Mouse (Mus musculus) hindbrain, embryonic 15.5 days (tissue): ENCODE measurements around the gene Arap1. TPM values are rescaled to one million over a fixed set of nuclear protein-coding genes. Genes with fewer than 3 reads are reported as not detected.

Experiments used
- ATAC-seq: fragments of 200-750 bp; cut with Nextera tagmentation; 2 replicates; pipeline ENCODE4 v1.8.0; 2017; ENCODE audit warnings: low read depth, moderate number of reproducible peaks, moderate TSS enrichment; ENCODE audit not compliant: low FRiP score
- H3K27ac ChIP-seq: fragments of 300-500 bp; sonication (generic); replicated peaks from 2 replicates; pipeline ENCODE4 v1.5.1; 2015; ENCODE audit warnings: mild to moderate bottlenecking, inconsistent platforms
- H3K27me3 ChIP-seq: fragments of 300-500 bp; sonication (generic); 2 replicates; pipeline ENCODE4 v1.6.1; 2015; ENCODE audit warnings: control low read depth, inconsistent platforms
- H3K36me3 ChIP-seq: fragments of 300-500 bp; sonication (generic); 2 replicates; pipeline ENCODE4 v1.6.1; 2015; ENCODE audit warnings: control low read depth, inconsistent platforms
- H3K4me1 ChIP-seq: fragments of 300-500 bp; sonication (generic); replicated peaks from 2 replicates; pipeline ENCODE4 v1.6.1; 2015; ENCODE audit warnings: control low read depth, inconsistent platforms
- H3K4me2 ChIP-seq: fragments of 300-500 bp; sonication (generic); 2 replicates; pipeline ENCODE4 v1.6.1; 2015; ENCODE audit warnings: moderate library complexity, mild to moderate bottlenecking, inconsistent platforms
- H3K4me3 ChIP-seq: fragments of 300-500 bp; sonication (generic); 2 replicates; pipeline ENCODE4 v1.5.1; 2015; ENCODE audit warnings: mild to moderate bottlenecking, inconsistent platforms
- H3K9ac ChIP-seq: fragments of 300-500 bp; sonication (generic); 2 replicates; pipeline ENCODE4 v1.6.1; 2015; ENCODE audit warnings: inconsistent platforms
- H3K9me3 ChIP-seq: fragments of 300-500 bp; sonication (generic); 2 replicates; pipeline ENCODE4 v1.6.1; 2016; ENCODE audit warnings: control low read depth, inconsistent platforms
- WGBS: fragments of 180-500 bp; shearing (Covaris S2); methylation state at CpG from one replicate; pipeline ENCODE4 v1.1.7; 2015; 5-methylcytosine and 5-hydroxymethylcytosine counted together
- polyA plus RNA-seq: library from polyadenylated mRNA; unstranded; fragments of >200 nt; fragmentation: Nextera tagmentation; extraction: Ambion mirVana; gene quantifications from 2 replicates; pipeline ENCODE4 v1.2.1, GENCODE M21; 2015

Arap1 gene
- polyA plus RNA-seq, 1 experiment from 2014 or later: 10.6 TPM

DNA sequence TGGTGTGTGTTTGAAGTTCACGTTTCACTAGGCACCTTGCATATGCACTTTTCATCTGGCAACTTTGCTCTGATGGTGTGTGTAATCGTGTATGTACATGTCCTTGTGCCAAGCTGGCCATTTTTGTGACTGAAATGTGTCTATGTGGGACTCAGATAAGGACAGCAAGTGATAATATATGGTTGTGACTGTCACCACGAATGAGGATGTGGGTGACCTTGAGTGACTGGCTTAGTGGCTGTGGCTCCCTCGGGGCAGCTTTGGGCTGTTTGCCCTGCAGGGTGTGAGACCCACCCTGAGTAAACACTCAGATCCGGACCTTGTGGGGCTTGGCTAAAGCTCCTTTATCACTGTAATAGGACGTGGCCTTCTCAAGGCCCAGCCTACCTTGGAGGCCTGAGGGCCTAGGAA lies 31.3 kb upstream of the Arap1 start:
- no peaks in the 10 kb centered on the region for H3K9me3 ChIP-seq
- H3K4me2 ChIP-seq: no peak overlapping the region
- H3K27ac ChIP-seq: no peak overlapping the region
- no peak for ATAC-seq
- H3K9ac ChIP-seq: no peak overlapping the region
- H3K4me3 ChIP-seq: no peak overlapping the region
- peaks cover 11% of the 10 kb centered on the region for H3K4me1 ChIP-seq
- H3K36me3 ChIP-seq: no peaks in the 10 kb centered on the region
- peaks cover 5% of the 10 kb centered on the region; the same call in 1 of the 2 replicates for H3K27me3 ChIP-seq
- WGBS: 67% methylated on average over 6 of the region's 6 CpGs

DNA sequence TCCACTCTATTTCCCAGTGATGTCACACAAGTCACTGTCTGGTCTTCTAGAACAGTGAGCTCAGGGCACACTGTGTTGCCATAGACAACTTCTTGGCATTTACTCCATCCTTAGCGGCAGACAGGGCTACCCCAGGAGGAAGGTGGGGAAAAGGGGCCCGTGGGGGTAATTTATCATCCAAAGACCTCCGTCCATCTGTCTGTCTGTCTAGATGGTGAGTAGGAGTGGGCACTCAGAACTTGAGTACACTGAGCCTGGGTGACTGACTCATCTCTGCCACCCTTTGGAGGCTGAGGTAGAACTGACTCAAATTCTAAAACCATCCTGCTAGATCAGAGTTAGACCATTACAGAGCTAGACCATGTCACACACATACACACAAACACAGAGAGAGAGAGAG lies 30.9 kb upstream of the Arap1 start, which contains the start of gene Stard10:
Gene Stard10 (plus strand): TSS at position 73 of the 400 bp plus-strand sequence.
- no peaks in the 10 kb centered on the region for H3K36me3 ChIP-seq
- H3K4me1 ChIP-seq: peaks cover 15% of the 10 kb centered on the region
- no peak within 1 kb of the TSS for H3K4me2 ChIP-seq
- peaks cover 7% of the 10 kb centered on the region for H3K27me3 ChIP-seq
- no peak within 1 kb of the TSS for H3K4me3 ChIP-seq
- no peak for ATAC-seq
- H3K9me3 ChIP-seq: no peaks in the 10 kb centered on the region
- no peak within 1 kb of the TSS for H3K27ac ChIP-seq
- 73% methylated on average over 3 of the region's 3 CpGs for WGBS
- H3K9ac ChIP-seq: no peak within 1 kb of the TSS

DNA sequence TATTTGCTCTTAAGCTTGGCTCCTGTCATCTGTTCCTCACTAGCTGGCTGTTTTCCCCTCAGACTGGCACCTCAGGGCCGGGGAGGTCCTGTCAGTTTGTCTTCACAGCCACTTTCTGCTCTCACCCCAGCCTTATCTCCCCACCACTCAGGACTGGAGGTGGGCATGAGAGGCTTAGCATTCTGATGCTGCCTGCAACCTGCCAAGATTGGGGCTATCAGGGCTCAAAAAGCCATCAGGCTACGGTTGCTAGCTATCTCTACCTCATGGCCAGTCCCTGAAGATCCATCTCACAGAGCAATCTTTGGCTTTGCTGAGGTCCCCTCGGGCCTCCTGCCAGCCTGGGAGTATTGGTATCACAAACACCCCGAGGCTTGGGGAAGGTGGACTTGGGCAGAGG lies 29.0 kb upstream of the Arap1 start:
- WGBS: 72% methylated on average over 4 of the region's 4 CpGs
- Histone ChIP-seq H3K4me2 (no peak overlapping the region), H3K9me3 (no peaks in the 10 kb centered on the region), H3K4me1 (peaks cover 23% of the 10 kb centered on the region), H3K9ac (no peak overlapping the region), H3K36me3 (no peaks in the 10 kb centered on the region), H3K27me3 (peaks cover 10% of the 10 kb centered on the region), H3K27ac (no peak overlapping the region), H3K4me3 (no peak overlapping the region)
- ATAC-seq: no peak

DNA sequence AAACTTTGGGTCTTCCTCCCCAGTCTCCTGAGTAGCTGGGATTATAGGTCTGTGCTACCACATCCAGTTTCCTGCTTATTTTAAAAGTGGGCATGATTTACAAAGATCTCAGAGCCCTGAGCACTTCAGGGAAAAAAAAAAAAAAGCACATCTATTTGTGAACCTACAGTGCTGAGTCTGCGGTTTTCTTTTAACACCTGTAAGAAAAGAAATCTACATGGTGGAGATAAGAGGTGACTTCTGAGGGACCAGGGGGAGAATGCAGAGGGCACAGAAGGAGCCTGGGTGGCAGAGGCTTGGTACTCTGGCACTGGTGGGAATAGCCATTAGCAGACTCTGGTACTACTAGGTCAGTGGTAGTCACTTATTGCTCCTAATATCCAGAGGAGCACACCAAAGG lies 28.1 kb upstream of the Arap1 start:
- H3K4me3 ChIP-seq: no peak overlapping the region
- no peak for ATAC-seq
- no peaks in the 10 kb centered on the region for H3K9me3 ChIP-seq
- peaks cover 23% of the 10 kb centered on the region for H3K4me1 ChIP-seq
- no peak overlapping the region for H3K9ac ChIP-seq
- H3K4me2 ChIP-seq: no peak overlapping the region
- H3K36me3 ChIP-seq: no peaks in the 10 kb centered on the region
- no peak overlapping the region for H3K27ac ChIP-seq
- WGBS: 93% methylated on average over 1 of the region's 1 CpGs
- peaks cover 10% of the 10 kb centered on the region for H3K27me3 ChIP-seq

DNA sequence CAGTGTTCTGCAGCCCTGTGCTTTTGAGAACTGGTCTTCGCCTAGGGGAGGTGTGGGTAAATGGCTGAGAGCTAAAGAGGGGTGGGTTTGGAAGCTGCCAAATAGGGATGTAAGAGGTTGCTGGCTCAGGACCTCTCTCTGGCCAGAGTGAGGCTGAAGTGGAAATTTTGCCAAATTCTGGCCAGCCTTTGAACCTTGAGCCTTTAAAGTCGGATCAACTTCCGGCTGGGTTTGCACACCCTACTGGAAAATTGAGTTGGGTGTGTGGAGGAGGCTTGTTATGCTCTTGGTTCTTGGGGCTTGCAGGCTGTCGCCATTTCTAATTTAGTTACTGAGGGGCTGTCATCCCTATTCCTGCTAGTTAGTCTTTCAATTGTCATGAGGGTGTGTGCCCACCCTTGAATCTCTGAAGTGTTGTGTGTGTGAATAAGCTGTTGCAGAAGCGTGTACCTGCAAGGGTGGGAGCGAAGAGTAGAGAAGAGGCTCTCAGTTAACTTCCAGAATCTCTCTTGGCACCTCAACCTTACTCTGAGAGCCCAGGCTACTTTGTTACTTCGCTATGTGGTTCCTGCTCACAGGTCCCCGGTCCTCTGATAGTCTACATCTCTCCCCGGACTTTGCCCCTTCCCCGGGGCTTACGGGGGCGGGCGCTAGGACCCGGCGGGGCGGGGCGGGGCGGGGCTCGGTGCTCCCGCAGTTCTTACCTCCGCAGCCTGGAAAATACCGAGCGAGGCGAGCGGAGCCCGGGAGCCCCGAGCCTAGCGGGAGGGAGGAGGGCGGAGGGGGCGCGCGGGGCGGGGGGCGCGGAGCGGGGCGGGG lies 27.3 kb upstream of the Arap1 start:
- Histone ChIP-seq H3K27ac (no peak overlapping the region), H3K9me3 (no peaks in the 10 kb centered on the region), H3K4me3 (peak overlapping the region; percentile 68), H3K27me3 (peaks cover 10% of the 10 kb centered on the region), H3K4me1 (peaks cover 23% of the 10 kb centered on the region), H3K36me3 (no peaks in the 10 kb centered on the region), H3K9ac (peak overlapping the region; percentile 68), H3K4me2 (peak overlapping the region; percentile 98)
- ATAC-seq: peak; percentile 75
- WGBS: 7% methylated on average over 27 of the region's 37 CpGs

DNA sequence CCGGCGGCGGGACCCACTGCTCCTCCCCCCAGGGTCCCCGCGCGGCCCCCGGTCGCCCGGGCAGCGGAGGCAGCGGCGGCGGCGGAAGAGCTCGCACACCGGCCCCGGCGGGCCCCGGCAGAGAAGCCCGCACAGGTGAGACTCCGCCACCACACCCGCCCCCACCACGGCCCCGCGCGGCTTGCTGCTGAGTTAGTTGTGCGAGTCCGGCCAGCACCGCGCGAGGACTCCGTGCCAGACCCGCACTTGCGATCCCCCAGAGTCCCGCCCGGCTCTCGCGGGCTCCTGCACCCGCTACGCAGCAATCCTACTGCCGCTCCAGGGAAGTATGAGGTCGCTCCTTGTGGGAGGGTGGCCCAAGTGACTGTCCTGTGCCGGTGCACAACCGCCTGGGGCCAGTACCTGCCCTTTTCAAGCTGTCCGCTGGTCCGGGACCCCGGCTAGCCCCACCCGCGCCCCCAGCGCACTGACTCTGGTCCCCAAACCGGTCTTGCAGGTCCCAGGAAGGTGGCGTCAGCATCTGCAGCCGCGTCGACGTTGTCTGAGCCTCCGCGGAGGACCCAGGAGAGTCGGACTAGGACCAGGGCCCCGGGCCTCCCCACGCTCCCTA lies 26.5 kb upstream of the Arap1 start:
- Histone ChIP-seq H3K9me3 (no peaks in the 10 kb centered on the region), H3K36me3 (no peaks in the 10 kb centered on the region), H3K27ac (no peak overlapping the region), H3K27me3 (peaks cover 10% of the 10 kb centered on the region), H3K9ac (peak overlapping the region; percentile 68), H3K4me1 (peaks cover 23% of the 10 kb centered on the region), H3K4me3 (peak overlapping the region; percentile 68), H3K4me2 (peak overlapping the region; percentile 98)
- ATAC-seq: peak; percentile 71
- WGBS: under 1% methylated on average over 45 of the region's 61 CpGs

DNA sequence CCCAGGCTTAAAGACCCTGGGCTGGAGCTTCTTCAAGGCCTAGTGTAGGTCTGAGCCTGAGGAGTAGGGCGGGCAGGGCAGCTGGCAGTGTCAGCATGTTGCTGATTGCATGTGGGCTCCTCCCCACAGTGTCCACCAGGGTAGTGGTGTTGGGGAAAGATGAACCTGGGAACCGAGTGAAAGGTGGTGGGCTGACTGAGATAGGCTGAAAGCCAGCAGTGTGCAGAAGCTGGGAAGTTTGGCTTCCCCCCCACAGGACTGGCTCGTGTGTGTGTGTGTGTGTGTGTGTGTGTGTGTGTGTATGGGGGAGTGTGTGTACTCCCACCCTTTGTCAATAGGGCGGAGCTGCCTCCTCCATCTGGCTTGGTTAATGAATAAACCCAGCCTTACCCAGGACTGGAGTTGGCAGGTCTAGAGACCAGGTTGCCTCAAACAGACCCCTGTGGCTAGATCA lies 24.7 kb upstream of the Arap1 start:
- Histone ChIP-seq H3K9ac (no peak overlapping the region), H3K4me1 (peaks cover 23% of the 10 kb centered on the region), H3K4me3 (no peak overlapping the region), H3K4me2 (peak overlapping the region; percentile 19; the same call in 1 of the 2 replicates), H3K27me3 (peaks cover 10% of the 10 kb centered on the region), H3K9me3 (no peaks in the 10 kb centered on the region), H3K27ac (no peak overlapping the region), H3K36me3 (no peaks in the 10 kb centered on the region)
- ATAC-seq: no peak
- 59% methylated on average over 4 of the region's 4 CpGs for WGBS

DNA sequence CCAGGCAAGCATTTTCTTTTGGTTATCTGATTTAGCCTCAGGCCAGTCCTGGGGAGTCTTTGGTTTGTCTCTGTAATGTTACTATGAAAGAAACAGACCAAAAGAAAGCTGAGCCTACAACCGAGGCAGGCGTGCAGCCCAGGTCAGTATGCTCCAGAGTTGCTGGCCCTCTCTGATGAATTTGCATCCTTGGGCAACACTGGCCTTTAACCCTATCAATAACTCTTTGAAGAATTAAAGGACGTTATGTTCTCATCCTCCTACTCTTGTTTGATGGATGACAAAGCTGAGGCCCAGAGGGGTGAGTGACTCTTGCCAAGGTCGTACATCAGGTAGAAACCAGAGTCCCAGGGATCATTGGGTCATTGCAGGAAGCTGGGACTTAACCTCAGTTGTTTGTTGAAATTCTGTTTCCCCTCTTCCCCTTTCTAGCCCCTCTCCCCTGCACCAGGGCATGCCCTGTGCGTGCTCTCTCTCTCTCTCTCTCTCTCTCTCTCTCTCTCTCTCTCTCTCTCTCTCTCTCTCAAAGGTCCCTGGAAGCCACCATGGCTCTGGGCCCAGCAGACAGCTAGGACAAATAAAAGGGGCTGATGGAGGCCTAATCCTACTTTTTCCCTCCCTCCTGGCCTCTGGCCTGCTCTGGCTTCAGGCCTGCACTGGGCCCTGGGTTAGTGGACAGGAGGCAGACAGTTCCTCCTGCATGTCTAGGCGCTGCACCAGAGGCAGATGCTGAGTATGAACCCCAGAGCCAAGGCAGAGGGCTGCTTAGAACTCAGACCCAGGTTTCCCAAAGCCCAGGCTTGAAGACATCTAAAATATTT lies 23.5 kb upstream of the Arap1 start:
- H3K27ac ChIP-seq: no peak overlapping the region
- 76% methylated on average over 6 of the region's 6 CpGs for WGBS
- H3K4me2 ChIP-seq: no peak overlapping the region
- no peaks in the 10 kb centered on the region for H3K36me3 ChIP-seq
- ATAC-seq: no peak
- H3K4me3 ChIP-seq: no peak overlapping the region
- peaks cover 35% of the 10 kb centered on the region for H3K4me1 ChIP-seq
- H3K27me3 ChIP-seq: peaks cover 10% of the 10 kb centered on the region
- H3K9me3 ChIP-seq: no peaks in the 10 kb centered on the region
- H3K9ac ChIP-seq: no peak overlapping the region

DNA sequence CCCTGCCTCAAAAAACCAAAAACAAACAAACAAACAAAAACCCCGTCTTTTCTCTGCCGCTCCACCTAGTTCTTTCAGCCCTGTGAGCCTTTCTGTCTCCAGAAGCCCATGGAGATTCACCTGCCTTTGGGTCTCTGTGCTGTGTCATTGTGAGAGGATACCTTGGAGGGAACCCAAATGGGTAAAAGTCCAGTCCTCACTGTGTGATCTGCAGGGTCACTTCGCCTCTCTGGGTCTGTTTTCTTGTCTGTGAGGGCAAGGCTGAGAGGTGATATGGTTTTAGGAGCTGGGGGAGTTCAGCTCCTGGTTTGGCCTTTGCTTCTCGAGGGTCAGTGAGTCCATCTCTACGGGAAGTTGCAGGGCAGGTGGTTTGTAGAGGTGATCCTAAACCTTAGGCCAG lies 21.9 kb upstream of the Arap1 start:
- H3K27me3 ChIP-seq: peaks cover 5% of the 10 kb centered on the region; the same call in 1 of the 2 replicates
- 85% methylated on average over 5 of the region's 5 CpGs for WGBS
- no peak overlapping the region for H3K4me3 ChIP-seq
- H3K36me3 ChIP-seq: no peaks in the 10 kb centered on the region
- no peak overlapping the region for H3K4me2 ChIP-seq
- no peaks in the 10 kb centered on the region for H3K9me3 ChIP-seq
- no peak overlapping the region for H3K9ac ChIP-seq
- no peak overlapping the region for H3K27ac ChIP-seq
- H3K4me1 ChIP-seq: peaks cover 36% of the 10 kb centered on the region
- ATAC-seq: no peak

DNA sequence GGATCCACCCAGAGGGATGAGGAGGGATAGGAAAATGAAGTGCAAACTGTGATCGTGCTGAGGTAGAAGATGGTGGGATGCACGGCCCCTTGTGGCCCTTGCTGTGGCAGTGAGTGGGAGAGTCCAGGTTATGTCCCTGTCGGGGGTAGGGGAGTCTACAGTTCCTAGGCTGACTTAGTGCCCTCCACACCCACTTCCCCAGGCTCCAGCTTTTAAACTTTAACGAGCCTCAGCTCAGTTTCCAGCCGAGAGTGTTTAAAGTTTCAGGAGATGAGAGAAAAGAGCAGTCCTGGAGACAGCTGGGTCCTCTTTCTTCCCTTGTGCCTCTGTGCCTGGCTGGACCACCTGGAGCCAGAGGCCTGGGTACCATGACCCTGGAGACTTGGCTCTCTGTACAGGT lies 20.6 kb upstream of the Arap1 start:
- H3K9ac ChIP-seq: no peak overlapping the region
- no peaks in the 10 kb centered on the region for H3K36me3 ChIP-seq
- H3K9me3 ChIP-seq: no peaks in the 10 kb centered on the region
- 61% methylated on average over 5 of the region's 5 CpGs for WGBS
- ATAC-seq: no peak
- H3K4me2 ChIP-seq: no peak overlapping the region
- H3K4me1 ChIP-seq: peaks cover 27% of the 10 kb centered on the region
- peaks cover 2% of the 10 kb centered on the region; the same call in 1 of the 2 replicates for H3K27me3 ChIP-seq
- no peak overlapping the region for H3K27ac ChIP-seq
- H3K4me3 ChIP-seq: no peak overlapping the region

DNA sequence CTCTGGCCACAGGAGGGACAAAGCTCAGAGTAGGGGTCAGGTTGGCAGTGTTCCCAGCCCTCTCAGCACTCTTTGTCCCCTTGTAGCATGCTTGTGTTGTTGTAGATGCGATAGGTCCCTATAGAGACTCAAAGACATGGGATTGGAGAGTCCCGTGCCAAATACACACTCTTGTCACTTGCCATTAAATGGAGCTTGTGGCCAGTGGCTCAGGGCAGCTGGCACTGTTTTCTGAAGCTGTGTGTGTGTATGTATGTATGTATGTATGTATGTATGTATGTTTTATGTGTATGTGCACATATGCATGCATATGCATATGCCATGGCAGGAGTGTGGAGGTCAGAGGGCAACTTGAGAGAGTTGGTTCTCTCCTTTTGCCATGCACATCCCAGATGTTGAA lies 20.1 kb upstream of the Arap1 start:
- 87% methylated on average over 2 of the region's 2 CpGs for WGBS
- no peaks in the 10 kb centered on the region for H3K27me3 ChIP-seq
- peaks cover 22% of the 10 kb centered on the region for H3K4me1 ChIP-seq
- no peak overlapping the region for H3K4me2 ChIP-seq
- no peak overlapping the region for H3K4me3 ChIP-seq
- no peak overlapping the region for H3K9ac ChIP-seq
- ATAC-seq: no peak
- H3K27ac ChIP-seq: no peak overlapping the region
- no peaks in the 10 kb centered on the region for H3K36me3 ChIP-seq
- no peaks in the 10 kb centered on the region for H3K9me3 ChIP-seq
